Mouse (Mus musculus) spleen, adult 12 weeks (tissue): ENCODE data around the gene Tlcd2.
"Not testable (repeated sequence)": the region's sequence is repeated elsewhere in the genome, so short reads cannot be mapped to it uniquely, and the experiment has no call there.

Experiments
- DNase-seq: peaks from one replicate; pipeline ENCODE4 v3.0.0; 2022; ENCODE audit warnings: low spot score

The Tlcd2 gene

DNA sequence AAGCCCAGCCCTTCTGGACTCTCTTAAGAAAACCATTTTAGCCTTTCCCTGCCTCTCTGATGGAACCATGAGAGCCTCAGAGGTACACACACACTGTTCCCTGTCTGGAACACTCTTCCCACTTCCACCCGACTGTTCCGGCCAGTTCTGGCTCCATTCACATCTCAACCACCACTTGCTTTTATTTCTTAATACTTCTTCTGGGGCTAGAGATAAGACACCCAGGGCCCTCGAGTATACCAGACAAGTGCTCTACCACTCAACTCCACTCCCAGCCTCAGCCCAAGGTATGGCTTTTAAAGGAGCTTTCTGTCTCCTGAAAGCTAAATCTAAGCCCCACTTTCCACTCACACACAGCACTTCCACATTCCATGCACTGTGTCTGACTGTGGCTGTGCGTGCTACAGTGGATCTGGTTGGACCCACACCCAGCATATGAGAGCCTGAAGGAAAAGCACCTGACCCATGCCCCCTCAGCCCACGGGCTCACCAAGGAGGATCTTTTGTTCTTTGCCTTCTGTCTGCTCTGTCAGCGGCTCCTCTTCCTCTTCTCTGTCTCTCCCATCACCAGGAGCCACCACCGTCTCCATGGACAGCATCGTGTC, 11.1 kb upstream of the Tlcd2 start:
- peak; percentile 49 for DNase-seq

DNA sequence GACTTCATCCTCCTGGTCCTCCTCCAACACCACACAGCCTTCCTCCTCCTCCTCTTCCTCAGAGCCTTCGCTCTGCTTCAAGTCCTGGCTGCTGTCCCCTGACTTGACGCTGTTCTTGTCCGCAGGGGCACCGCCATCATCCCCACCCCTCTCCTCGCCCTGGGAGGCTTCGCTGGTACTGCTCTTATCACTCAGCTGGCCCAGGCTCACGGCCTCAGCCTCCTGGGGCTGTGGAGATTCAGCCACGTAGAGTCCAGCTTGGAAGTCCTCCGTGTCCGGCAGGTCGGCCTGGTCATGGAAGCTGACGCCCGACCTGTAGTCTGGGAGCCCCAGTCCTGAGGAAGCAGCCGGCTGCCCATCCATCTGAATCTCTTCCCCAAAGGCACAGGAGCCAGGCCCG, 10.6 kb upstream of the Tlcd2 start:
- DNase-seq, result peak; percentile 40

DNA sequence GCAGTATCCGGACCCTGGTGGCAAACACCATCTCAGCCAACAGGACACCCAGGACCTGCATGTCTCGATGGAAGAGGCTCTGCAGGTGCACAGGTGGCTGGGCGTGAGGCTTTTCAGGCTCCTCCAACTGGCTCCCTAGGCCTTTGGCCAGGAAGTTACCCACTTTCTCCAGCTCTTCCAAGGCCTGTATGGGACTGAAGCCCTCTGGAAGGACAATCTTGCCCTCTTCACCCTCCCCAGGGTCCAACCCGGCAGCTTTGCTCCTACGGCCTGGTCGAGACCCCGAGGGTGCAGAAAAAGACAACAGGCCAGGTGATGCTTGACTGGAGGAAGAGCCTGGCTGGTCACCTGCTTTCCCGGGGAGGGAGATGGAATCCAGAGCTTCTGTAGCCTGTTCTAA, 9.4 kb upstream of the Tlcd2 start:
- no peak for DNase-seq

DNA sequence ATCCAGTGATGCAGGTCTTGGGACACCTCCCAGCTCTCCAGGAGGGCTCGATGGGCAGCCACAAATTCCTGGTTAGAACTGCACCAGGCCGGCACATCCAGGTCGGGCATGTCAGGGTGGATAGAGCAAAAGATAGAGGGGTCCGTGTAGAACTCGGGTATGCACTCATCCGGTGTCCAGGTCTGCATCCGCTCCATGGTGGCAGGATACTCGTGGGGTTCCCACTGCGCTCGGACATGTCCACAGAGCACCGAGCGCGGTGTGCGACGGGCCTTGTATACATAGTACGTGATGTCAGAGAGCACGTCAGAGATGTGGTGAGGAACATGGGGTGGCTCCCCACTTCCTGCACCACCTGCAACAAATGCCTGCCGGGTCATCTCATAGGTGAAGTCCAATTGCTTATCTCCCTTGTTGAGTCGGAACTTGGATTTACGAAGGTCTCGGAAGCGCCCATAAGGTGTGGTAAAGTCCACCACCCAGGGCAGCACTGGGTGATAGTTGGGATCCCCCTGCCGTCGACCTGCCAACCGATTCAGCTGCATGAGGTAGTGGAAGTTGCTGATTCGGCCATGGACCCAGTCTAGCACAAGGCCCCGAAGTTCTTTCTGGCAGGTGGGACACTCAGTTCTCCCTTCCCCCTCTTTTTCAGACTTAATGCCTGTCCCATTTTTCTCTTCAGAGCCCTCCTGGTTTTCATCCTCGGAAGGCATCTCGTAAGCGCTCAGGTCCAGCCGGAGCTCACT, 8.5 kb upstream of the Tlcd2 start:
- no peak for DNase-seq

DNA sequence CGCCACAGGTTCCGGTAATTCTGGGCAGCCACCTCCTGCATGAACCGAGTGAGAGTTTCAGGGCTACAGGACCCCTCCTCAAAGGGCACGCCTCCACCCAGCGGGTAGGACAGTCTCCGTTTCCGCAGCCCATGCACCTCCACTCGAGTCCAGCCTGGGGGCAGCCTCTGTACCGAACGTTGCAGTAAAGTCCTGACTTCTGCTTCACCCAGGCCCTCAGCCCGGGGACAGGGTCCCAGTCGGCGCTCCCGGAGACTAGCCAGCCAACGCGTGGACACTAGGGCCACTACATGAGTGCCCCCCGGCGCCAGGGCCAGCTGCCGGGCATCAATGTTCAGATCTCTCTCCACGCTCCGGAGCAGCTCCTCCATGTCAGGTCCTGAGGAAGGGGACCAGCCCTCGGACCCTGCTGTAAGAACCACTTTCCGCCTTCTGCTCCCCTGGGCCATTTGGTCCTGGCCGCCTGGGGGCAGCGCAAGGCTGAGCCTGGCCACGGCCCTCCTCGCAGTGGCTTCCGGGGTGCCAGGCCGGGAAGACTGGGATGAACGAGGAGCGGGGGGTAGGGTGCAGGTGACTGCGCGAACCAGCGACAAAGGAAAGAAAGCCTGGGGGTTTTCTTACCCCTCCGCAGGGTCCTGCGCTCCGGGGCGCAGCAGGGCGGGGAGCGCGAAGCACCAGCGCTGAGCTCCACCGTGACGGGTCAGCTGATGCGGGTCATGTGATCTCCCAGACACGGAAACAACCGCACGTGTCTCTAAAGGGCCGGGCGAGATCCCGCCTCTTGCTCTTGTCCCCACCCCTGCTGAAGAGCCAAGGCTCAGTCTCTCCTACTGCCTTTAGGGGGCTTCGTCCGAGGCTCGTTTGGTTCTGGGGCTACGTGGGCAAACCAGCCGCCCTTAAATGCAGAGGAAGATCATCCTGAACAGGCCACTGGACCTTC, 7.3 kb upstream of the Tlcd2 start, which contains the start of gene Wdr81:
Wdr81 (minus strand) TSS at position 727 of the 940 bp plus-strand sequence.
- DNase-seq, result peak; percentile 80

DNA sequence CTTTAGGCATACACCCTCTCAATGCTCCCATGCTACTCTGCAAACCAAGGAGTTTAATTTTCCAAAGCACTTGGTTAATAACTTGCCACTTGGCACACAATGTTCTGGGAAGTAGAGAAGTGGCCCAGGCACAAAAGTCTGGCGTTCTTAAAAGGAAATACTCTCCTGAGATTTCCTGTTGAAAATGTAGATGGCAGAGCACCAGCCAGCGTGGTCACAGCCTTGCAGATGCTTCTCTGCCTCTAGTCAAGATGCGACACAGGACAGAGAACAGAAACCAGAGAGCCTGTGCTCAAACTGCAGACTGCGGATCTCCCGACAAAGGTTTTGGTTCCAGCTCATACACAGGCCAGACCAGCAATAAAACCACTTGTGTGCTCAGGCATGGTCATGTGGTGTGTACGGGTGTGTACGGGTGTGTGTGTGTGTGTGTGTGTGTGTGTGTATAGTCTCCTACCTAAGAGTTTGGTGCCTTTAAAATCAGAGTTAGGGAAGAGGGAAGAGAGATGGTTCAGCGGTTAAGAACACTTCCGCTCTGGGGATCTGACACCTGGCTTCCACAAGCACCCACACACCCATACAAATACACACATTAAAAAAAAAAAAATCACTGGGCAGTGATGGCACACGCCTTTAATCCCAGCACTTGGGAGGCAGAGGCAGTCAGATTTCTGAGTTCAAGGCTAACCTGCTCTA, 6.3 kb upstream of the Tlcd2 start:
- DNase-seq, result peak; percentile 21

DNA sequence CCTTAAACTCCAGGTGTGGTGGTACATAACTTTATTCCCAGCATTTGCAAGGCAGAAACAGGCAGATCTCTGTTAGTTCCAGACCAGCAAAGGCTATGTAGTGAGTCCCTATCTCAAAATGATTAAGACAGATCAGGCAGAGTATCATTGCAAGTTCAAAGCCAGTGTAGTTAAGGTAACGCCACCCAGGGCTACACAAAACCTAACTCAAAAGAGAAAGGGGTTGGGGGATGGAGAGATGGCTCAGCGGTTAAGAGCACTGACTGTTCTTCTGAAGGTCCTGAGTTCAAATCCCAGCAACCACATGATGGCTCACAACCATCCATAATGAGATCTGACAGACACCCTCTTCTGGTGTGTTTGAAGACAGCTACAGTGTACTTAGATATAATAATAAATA, 5.5 kb upstream of the Tlcd2 start:
- not testable (repeated sequence) for DNase-seq

DNA sequence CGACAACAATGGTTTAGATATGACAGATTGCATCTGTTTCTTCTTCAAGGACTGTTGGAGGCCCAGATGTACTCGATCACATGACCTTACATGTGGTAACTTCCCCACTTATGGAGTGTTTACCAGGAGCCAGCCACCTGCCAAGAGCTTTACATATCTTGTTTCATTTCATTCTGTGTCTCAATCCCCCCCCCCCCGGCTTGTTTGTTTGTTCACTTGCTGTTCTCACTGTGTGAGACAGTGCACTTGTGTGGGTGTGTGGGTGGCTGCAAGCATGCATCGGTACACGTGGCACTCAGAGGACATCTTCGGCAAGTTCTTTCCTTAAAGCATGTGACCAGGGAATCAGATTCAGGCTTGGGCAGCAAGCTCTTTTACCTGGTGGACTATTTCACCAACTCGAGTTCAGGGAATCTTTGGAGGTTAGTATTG, 5.1 kb upstream of the Tlcd2 start:
- DNase-seq, result no peak

DNA sequence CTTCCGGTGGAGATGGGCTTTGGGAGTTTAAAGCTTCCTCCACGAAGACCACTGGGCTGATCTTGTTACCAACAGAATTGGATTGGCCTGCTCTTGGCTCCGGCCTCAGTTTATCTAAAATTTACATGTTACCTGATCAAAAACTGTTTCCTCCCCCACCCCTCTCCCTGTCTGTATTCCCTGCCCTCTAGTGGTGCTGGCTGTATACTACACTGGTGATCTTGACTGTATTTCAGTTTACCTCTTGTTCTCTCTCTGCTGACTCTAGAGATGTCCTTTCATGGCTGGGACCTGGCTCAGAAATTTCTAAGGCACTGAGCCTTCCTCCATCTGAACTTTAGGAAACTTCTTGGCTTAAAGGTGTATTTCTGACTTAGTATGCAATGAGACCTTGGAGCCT, 3.3 kb upstream of the Tlcd2 start:
- DNase-seq, result peak; percentile 34

DNA sequence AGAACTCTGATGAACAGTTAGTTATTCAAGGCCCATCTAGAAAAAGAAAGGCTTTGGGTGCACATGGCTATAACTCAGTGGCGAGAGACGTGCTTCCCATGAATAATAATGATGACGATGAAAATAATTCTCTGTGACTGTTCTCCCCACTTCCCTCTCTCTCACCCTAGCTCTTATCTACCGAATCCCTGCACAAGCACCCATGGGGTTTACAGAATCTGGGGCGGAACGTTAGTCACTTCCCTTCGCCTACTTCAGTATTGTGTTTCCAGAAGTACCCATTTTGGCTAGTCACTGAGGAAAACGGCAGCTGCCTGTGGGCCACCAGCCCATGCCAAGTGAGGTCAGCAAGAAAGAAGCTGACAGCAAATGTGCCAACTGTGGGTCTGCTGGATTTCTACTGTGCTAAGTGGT, 2.9 kb upstream of the Tlcd2 start:
- no peak for DNase-seq

DNA sequence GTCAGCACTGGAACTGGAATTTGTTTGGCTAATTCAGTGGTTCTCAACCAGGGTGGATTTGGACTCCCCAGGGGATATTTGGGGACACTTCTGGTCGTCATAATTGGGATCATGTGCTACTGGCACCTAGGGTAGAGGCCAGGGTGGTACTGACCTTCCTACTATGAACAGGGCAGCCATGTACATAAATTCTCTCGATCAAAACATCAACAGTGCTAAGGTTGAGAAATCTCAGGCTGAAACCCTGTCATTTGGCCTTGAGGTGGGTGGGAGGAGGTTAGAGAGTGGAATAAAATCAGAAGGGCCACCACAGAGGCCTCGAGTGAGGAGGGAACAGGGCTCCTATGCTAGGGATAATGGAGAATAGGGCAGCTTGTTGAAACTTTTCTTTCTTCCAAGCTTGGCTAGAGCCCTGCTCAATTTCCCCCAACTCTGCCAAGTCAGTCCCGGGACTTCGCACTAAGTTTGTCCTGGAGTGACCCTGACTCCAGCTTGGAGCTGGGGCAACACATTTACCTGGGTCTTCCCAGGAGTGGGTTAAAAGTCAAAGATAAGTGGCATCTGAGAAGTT, 2.3 kb upstream of the Tlcd2 start:
- no peak for DNase-seq

DNA sequence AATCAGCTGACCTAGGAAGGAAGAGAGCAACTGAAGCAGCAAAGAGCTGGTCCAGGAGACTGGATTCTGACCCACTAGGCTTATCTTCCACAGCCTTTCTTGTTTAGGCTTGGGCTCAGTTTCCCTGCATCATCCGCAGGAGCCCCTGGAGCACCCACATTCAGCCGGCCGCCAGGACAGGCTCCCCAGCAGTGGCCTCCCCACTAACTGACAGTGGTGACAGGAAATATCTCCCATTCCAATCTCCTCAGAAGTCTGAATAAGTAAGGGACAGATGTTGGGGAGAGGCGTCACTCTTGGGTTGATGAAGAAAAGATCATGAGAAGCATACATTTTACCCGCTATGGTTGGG, 1.8 kb upstream of the Tlcd2 start:
- DNase-seq, result no peak

DNA sequence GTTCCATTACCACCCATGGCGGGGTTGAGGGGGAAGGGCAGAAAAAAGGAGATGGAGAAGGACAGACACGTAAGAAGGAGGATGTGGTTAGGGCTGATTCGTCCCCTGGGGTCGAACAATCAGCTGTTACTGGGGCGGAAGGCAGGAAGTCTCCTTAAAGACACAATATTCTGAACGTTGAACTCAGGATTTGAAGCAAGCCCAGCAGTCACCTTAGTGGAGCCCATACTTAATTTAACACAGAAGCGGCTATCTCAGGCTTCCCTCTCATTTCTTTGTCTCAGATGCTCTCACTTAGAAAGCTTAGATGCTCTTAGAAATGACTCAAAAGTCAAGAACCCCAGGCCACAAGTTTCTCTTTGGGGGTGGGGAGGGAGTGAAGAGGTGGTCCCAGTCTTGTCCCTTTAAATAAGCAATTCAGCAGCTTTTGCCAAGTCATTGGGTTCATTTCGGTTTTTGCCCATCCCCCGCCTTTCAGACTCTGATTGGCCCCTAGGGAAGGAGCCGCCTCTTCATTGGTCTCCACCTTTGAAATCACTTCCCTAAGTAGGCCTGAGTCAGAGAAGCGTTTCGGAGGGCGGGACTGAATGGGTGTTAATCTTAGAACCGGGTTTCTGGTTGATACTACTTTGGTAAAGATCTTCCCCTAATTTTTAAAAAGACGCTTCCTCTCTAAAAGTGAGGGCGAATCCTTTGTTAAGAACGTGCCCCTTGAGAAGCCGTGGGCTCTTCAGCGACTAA, 1.2 kb upstream of the Tlcd2 start:
- peak; percentile 83 for DNase-seq

DNA sequence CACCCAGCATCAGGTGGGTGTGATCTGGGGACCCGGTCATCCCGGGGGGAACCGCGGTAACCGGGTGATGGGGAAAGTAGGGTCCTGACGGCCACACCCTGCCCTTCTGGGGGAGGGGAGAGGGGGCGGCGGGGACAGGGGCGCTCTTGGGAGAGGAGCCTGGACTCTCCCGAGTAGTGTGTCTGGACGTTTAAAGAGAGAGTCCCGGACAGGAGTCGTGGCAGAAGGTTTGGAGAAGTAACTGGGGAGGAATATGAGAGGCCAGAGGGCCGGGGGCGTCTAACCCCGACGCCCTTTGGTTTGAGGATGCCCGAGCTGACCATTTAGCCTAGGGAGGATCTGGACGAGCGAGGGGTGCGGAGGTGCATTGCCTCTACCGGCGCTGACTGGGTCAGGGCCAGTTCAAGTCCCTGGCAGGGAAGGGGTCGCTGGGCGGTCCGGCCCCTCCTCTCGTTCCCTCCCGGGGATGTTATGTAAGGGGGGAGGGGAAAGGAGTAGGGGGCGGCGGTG, 283 bp downstream of the Tlcd2 start:
- DNase-seq, result peak; percentile 23

DNA sequence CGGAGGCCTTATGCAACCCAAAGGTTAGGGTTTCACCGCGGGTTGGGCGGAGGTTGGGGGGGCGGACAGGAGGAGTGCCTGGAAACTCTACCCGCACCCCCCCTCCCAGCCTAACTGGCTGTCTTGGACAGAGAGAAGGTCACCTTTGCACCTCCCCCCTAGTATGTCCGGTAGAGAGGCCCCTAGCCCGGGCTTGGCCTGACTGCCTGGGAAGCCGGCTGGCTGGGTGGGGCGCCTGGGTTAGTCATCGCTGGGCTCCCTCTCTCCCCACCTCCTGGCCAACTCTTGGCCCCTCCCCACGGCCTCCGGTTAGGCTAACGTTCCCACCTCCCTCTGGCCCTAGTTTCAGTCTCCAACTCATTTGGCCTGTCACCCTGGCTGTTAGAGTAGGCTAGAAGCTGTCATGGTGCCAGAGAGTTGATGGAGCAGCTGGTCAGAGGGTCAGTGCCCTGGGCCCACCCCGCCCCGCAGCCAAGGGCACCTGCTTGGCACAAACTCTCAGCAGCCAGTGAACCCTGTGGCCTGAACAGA, 803 bp downstream of the Tlcd2 start:
- DNase-seq, result peak; percentile 59

DNA sequence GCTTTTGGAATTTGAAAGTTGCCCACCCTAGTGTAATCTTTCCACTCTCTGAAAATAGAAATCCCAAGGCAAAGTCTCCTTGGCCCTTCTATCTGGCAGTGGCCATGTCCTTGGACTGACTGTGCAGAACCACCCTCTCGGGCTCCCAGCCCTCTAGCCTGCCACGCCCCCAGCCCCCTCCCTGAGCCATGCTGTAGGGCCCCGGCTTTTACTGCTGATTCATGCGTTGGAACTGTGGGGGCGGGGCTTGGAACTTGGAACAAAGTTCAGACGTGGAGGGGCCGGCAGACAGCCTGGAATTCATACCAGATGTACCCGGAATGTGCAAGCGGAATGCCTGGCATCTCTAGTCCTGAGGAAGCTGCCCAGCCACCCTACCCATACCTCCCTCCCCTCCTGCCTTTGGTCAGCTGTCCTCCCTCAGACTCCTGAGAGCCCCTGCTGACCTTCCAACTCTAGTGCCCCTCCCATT, 1.4 kb downstream of the Tlcd2 start:
- DNase-seq, result peak; percentile 67

DNA sequence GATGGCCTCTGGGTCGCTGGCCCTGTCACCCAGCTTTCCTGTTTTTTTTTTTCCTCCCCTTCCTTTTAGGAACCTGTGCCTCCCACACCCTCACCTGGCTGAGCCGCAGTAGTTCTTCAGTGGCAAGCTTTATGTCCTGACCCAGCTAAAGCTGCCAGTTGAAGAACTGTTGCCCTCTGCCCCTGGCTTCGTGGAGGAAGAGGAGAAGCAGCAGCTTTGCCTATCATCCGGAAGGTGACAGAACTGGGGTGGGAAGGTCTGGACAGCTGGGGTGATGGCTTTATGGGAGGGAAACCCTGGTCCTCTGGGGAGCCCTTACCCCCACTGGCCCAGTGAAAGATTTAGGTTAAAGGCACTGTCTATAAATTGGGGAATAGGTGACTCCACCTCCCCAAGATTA, 2.1 kb downstream of the Tlcd2 start:
- DNase-seq, result no peak

DNA sequence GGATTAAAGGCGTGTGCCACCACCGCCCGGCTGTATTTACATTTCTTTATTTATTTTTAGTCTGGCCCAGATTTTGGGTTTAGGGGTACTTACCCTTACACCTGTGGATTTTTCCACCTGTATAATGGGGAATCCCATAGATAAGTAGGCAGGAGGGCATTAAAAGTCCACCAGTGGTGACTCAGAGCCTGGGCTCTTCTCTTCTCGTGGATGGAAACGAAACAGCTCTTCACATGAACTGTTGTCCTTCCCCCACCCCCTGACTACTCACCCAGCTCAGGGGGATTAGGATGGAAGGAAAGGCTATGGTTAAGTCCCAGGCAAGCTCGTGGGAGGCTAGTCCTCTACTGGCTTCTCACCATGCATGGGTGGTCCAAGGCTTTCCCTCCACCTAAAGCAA, 2.9 kb downstream of the Tlcd2 start:
- no peak for DNase-seq

DNA sequence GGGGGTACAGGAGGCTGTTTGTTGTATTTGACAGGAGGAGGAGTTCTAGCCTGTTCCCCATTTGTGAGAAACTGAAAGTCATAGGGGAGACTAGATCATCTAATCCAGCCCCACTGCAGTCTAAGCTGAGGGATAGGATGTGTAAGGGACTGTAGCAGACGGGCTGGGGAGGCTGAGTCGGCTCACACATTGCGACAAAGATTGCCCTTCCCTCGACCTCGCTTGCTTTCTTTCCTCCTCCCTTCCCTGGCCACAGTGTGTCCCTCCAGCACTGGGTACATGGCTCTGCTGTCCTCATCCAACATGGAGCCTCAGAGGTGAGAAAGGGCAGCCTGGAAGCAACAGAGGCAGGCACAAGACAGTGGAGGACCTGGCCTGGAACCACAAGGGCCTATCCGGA, 3.5 kb downstream of the Tlcd2 start:
- no peak for DNase-seq

DNA sequence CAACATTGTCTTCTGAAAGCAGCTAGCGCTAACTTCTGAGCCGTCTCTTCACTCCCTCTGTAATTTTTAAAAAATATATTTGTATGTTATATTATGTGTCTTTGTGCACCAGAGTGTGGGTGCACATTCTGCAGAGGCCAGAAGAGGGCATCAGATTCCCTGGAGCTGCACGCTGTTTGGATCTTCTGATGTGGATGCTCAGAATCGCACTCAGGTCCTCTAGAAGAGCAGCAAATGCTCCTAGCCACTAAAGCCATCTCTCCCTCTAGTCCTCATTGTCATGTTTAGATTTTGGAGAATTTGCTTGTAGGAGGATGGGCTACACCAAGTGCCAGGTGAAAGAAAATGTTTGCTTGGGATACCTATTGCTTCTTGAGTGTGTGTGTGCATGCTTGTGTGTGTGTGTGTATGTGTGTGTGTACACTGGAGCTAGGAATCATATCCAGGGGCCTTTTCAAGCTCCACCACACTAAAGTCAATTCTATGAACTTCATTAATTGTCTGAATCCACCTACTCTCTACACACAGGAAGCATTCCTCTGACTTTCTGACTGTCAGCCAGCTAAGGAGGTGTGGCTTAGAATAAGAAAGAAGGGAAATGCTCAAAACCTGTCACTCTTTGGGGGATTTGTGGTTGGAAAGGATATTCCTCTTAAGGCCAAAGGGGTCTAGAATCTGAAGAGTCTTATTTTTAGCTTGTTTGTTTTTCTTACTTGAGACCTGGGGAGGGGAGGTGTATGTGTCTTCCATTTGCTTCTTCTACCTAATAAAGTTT, 5.4 kb downstream of the Tlcd2 start:
- no peak for DNase-seq
